ENCODE assay signal across 8 mouse cellular contexts in the genomic region with DNA sequence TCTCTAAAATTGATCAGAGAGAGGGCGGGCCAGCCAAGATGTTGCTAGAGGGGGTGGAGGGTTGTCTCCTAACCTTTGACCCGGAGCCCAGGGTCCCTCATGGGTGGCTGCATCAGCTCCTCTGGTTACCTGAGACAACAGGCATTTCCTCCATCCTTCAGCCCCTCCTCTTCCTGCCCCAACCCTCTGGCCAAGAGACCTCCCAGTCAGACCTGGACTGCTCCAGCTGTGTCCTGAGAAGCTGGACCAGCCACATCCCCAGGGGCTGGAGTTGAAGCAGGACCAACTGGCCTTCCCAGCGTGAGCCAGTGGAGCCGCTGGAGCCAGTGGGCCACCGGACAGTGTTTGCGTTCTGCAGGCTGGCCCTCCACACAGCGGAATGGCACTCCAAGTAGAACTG. TPM values are rescaled to one million over a fixed set of nuclear protein-coding genes. Genes with fewer than 3 reads are reported as not detected.
DNase-seq lines count a peak whose midpoint lies in the region; ATAC-seq and TF ChIP-seq lines count a peak whose summit lies in the region.

A gene (plus strand): TSS at position 194 of the 400 bp plus-strand sequence.

- H3K9ac ChIP-seq in embryonic facial prominence, embryonic 14.5 days (ENCODE audit: low read depth, low read length): peak within 1 kb of the TSS; percentile 80
- peak within 1 kb of the TSS; percentile 92 for H3K9ac ChIP-seq in heart, embryonic 14.5 days (ENCODE audit: low read length)
- peak within 1 kb of the TSS; percentile 84 for H3K9ac ChIP-seq in kidney, postnatal 0 days (ENCODE audit: low read depth, low read length)

- DNase-seq in spleen, postnatal 10 days (ENCODE audit: low spot score in 2 of 2): peak; percentile 22 to 24
- DNase-seq in spleen, postnatal 4 days (ENCODE audit: low spot score in 2 of 2): no peak
- DNase-seq in embryonic facial prominence, embryonic 14.5 days (ENCODE audit: low spot score): no peak
- DNase-seq in kidney, postnatal 0 days (ENCODE audit: low spot score): peak; percentile 45
- DNase-seq in lung, postnatal 36 days: peak; percentile 20
- DNase-seq in right cerebral cortex, postnatal 25 days: no peak
- no peak for DNase-seq in spleen, adult 18-20 months

- 67% methylated on average over 7 of the region's 7 CpGs for WGBS in embryonic facial prominence, embryonic 14.5 days
- 61% methylated on average over 7 of the region's 7 CpGs for WGBS in heart, embryonic 14.5 days
- WGBS in kidney, postnatal 0 days: 58% methylated on average over 7 of the region's 7 CpGs

- peaks cover 8% of the 10 kb centered on the region; the same call in 1 of the 2 replicates for H3K27me3 ChIP-seq in embryonic facial prominence, embryonic 14.5 days (replicated peaks; ENCODE audit: control insufficient read depth, insufficient read depth, low read length)
- no peaks in the 10 kb centered on the region for H3K27me3 ChIP-seq in heart, embryonic 14.5 days (ENCODE audit: control insufficient read depth, insufficient read depth, low read length)
- H3K27me3 ChIP-seq in kidney, postnatal 0 days (ENCODE audit: insufficient read depth, low read length): no peaks in the 10 kb centered on the region

- H3K27ac ChIP-seq in embryonic facial prominence, embryonic 14.5 days (replicated peaks; ENCODE audit: low read depth, low read length): peak within 1 kb of the TSS; percentile 77
- H3K27ac ChIP-seq in heart, embryonic 14.5 days (replicated peaks in 1 of 2; ENCODE audit: control insufficient read depth in 1 of 2, insufficient read depth in 1 of 2, low read depth in 2 of 2, low read length in 2 of 2): peak within 1 kb of the TSS; percentile 94 to 96
- H3K27ac ChIP-seq in kidney, postnatal 0 days: peak within 1 kb of the TSS; percentile 97

- H3K4me2 ChIP-seq in embryonic facial prominence, embryonic 14.5 days (ENCODE audit: low read depth, low read length): peak within 1 kb of the TSS; percentile 90
- H3K4me2 ChIP-seq in heart, embryonic 14.5 days (ENCODE audit: low read length): peak within 1 kb of the TSS; percentile 85
- H3K4me2 ChIP-seq in kidney, postnatal 0 days (ENCODE audit: low read length): peak within 1 kb of the TSS; percentile 93

- no peak for ATAC-seq in embryonic facial prominence, embryonic 14.5 days (ENCODE audit: low read depth)
- ATAC-seq in heart, embryonic 14.5 days (ENCODE audit: insufficient number of reproducible peaks, insufficient read depth, low FRiP score, low read depth): no peak
- ATAC-seq in kidney, postnatal 0 days (replicated peaks; ENCODE audit: low FRiP score, low read depth): no peak

- TF ChIP-seq CTCF in kidney, postnatal 0 days (IDR thresholded peaks at IDR 0.05; ENCODE audit: low read depth): no peak

- H3K36me3 ChIP-seq in embryonic facial prominence, embryonic 14.5 days (ENCODE audit: control insufficient read depth, insufficient read depth, low read length): no peaks in the 10 kb centered on the region
- peaks cover 5% of the 10 kb centered on the region; the same call in 1 of the 2 replicates for H3K36me3 ChIP-seq in heart, embryonic 14.5 days (ENCODE audit: control insufficient read depth, insufficient read depth, low read length)
- peaks cover 6% of the 10 kb centered on the region; the same call in 1 of the 2 replicates for H3K36me3 ChIP-seq in kidney, postnatal 0 days (ENCODE audit: insufficient read depth, low read length)

- peak within 1 kb of the TSS; percentile 68 for H3K4me3 ChIP-seq in embryonic facial prominence, embryonic 14.5 days (ENCODE audit: low read depth, low read length)
- peak within 1 kb of the TSS; percentile 79 to 94 for H3K4me3 ChIP-seq in heart, embryonic 14.5 days (ENCODE audit: control insufficient read depth in 1 of 2, insufficient read depth in 1 of 2, low read depth in 1 of 2, low read length in 2 of 2)
- peak within 1 kb of the TSS; percentile 78 for H3K4me3 ChIP-seq in kidney, postnatal 0 days (replicated peaks; ENCODE audit: low read depth, low read length)

- H3K4me1 ChIP-seq in embryonic facial prominence, embryonic 14.5 days (ENCODE audit: control insufficient read depth, insufficient read depth, low read length): peaks cover 29% of the 10 kb centered on the region
- peaks cover 47% of the 10 kb centered on the region in 2 experiments for H3K4me1 ChIP-seq in heart, embryonic 14.5 days (ENCODE audit: control insufficient read depth in 2 of 2, insufficient read depth in 2 of 2, low read length in 2 of 2)
- peaks cover 18% of the 10 kb centered on the region for H3K4me1 ChIP-seq in kidney, postnatal 0 days (replicated peaks; ENCODE audit: insufficient read depth, low read length)

- no peaks in the 10 kb centered on the region for H3K9me3 ChIP-seq in embryonic facial prominence, embryonic 14.5 days (ENCODE audit: control insufficient read depth, low read length)
- no peaks in the 10 kb centered on the region for H3K9me3 ChIP-seq in heart, embryonic 14.5 days (ENCODE audit: control insufficient read depth, low read length)
- no peaks in the 10 kb centered on the region for H3K9me3 ChIP-seq in kidney, postnatal 0 days (replicated peaks; ENCODE audit: low read length)

RNA-seq across cellular contexts. Expression of the gene that starts here (rescaled TPM):
- polyA plus RNA-seq in embryonic facial prominence, embryonic 14.5 days (2014; fragmentation: Nextera tagmentation; extraction: Ambion mirVana): 45.5 and 49.7 TPM in 2 replicates
- 47.5 and 49.6 TPM in 2 replicates for polyA plus RNA-seq in heart, embryonic 14.5 days (2014; fragmentation: Nextera tagmentation; extraction: Ambion mirVana)
- 55.3 and 60.8 TPM in 2 replicates for polyA plus RNA-seq in kidney, postnatal 0 days (2015; fragmentation: Nextera tagmentation; extraction: Ambion mirVana)

Comparison
In these comparisons a context has a peak if more than half of its experiments do, and no peak if none do; other contexts are left out.
1. DNase-seq: peak in spleen, postnatal 10 days (2 of 2), kidney, postnatal 0 days (single experiment) and lung, postnatal 36 days (single experiment); none in spleen, postnatal 4 days (0 of 2), embryonic facial prominence, embryonic 14.5 days (single experiment), right cerebral cortex, postnatal 25 days (single experiment) and spleen, adult 18-20 months (0 of 2).
2. Peak in every context shown above with its lines, with median percentiles within 50 percentile points of each other: H3K27ac ChIP-seq, H3K4me2 ChIP-seq, H3K4me3 ChIP-seq and H3K9ac ChIP-seq.